Mouse (Mus musculus): Measurements from ENCODE around the gene Chd5.

DNA sequence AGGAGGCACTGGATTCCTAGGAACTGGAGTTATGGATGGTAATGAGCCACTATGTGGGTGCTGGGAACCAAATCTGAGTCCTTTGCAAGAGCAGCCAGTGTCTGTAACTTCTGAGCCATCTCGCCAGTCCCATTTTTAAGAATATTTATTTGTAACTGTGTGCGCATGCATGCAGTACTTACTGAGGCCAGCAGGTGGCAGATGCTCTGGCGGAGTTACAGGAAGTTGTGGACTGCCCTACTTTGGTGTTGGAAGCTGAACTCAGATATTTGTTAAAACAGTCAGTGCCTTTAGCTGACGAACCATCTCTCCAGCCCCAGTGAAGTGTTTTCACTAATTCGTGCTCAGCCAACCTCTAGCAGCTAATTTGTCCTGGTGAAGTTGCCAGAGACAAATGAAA is 86.5 kb downstream of the Chd5 start:
- TF ChIP-seq CTCF (IDR thresholded peaks at IDR 0.05; ENCODE audit: insufficient read depth, low read length) (peak; percentile 52), POLR2A (IDR thresholded peaks at IDR 0.05; ENCODE audit: borderline replicate concordance, extremely low read depth, low read depth, low read length) (no peak)

All from lung, adult 2 months (tissue).